Mouse (Mus musculus): Measurements from ENCODE around the gene Rps2. TPM values are rescaled to one million over a fixed set of nuclear protein-coding genes. Genes with fewer than 3 reads are reported as not detected.

The Rps2 gene
- polyA plus RNA-seq, 1 experiment = 685 TPM

DNA sequence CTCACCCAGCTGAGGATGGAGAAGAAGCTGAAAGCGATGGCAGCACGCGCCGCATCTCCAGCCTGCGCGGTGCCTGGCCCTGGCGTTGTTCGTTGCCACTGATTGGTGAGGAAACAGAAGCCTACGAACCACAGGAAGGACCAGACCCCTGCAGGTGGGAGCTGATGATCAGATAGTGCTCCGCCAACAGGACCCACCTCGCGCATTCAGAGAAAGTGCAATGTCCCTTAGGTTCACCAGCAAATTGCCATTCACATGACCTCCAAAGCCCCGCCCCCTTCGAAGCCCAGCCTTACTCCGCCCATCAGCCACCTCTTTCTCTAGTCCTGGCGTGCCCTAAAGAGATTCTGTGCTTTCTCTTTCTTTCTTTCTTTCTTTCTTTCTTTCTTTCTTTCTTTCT lies 31.4 kb upstream of the Rps2 start:
- TF ChIP-seq POLR2A (IDR thresholded peaks at IDR 0.05; ENCODE audit: borderline replicate concordance, low read depth, low read length) (no peak), CTCF (IDR thresholded peaks at IDR 0.05; ENCODE audit: low read depth, low read length) (no peak)
- no peak overlapping the region for H3K4me3 ChIP-seq (ENCODE audit: insufficient read depth, low read length)

GRCm38 (mm10) chr17:24687146-24687595 lies 30.7 kb upstream of the Rps2 start:
- Histone ChIP-seq H3K4me1 (ENCODE audit: control insufficient read depth, insufficient read depth, low read length) (peaks cover 19% of the 10 kb centered on the region), H3K4me3 (ENCODE audit: insufficient read depth, low read length) (peak overlapping the region; percentile 69), H3K27ac (ENCODE audit: insufficient read depth, low read depth, low read length) (no peak overlapping the region)
- no peak for TF ChIP-seq CTCF (IDR thresholded peaks at IDR 0.05; ENCODE audit: low read depth, low read length)
- TF ChIP-seq POLR2A (IDR thresholded peaks at IDR 0.05; ENCODE audit: borderline replicate concordance, low read depth, low read length) = no peak

More for the DNA sequence above, 31.4 kb upstream of the Rps2 start:
- Histone ChIP-seq H3K27ac (ENCODE audit: insufficient read depth, low read depth, low read length) (no peak overlapping the region), H3K4me1 (ENCODE audit: control insufficient read depth, insufficient read depth, low read length) (peaks cover 13% of the 10 kb centered on the region)

GRCm38 (mm10) chr17:24687599-24687998 lies 30.3 kb upstream of the Rps2 start:
- peaks cover 21% of the 10 kb centered on the region for H3K4me1 ChIP-seq (ENCODE audit: control insufficient read depth, insufficient read depth, low read length)
- H3K4me3 ChIP-seq (ENCODE audit: insufficient read depth, low read length) = peak overlapping the region; percentile 69
- H3K27ac ChIP-seq (ENCODE audit: insufficient read depth, low read depth, low read length) = no peak overlapping the region
- no peak for TF ChIP-seq CTCF (IDR thresholded peaks at IDR 0.05; ENCODE audit: low read depth, low read length)
- TF ChIP-seq POLR2A (IDR thresholded peaks at IDR 0.05; ENCODE audit: borderline replicate concordance, low read depth, low read length) = no peak

GRCm38 (mm10) chr17:24689251-24690081 lies 28.4 kb upstream of the Rps2 start, which contains the start of gene Syngr3:
Gene Syngr3 (minus strand): TSS chr17:24689955.
- H3K27ac ChIP-seq (ENCODE audit: insufficient read depth, low read depth, low read length) = no peak within 1 kb of the TSS

DNA sequence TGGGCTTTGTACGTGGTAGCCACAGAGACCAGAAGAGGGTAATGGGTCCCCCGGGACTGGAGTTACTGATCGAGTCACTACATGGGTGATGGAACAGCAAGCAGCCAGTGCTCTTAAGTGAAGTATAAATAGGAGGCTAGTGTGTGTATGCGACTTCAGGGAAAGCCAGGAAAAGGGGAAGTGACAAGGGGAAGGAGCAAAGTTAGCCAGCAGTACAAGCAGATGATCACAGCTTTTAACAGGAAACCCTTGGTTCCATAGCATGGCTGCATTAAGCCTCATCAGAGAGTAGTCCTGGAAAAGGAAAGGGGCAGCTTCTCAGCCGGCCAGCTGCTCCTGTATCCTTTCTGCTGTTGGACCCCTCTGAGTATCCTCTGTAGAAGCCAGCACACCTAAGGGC lies 25.5 kb upstream of the Rps2 start:
- Histone ChIP-seq H3K27ac (ENCODE audit: insufficient read depth, low read depth, low read length) (peak overlapping the region; percentile 43), H3K4me3 (ENCODE audit: insufficient read depth, low read length) (no peak overlapping the region), H3K4me1 (ENCODE audit: control insufficient read depth, insufficient read depth, low read length) (peaks cover 43% of the 10 kb centered on the region)
- no peak for TF ChIP-seq CTCF (IDR thresholded peaks at IDR 0.05; ENCODE audit: low read depth, low read length)
- TF ChIP-seq POLR2A (IDR thresholded peaks at IDR 0.05; ENCODE audit: borderline replicate concordance, low read depth, low read length) = no peak

More at GRCm38 (mm10) chr17:24689251-24690081, 28.4 kb upstream of the Rps2 start, which contains the start of gene Syngr3:
- H3K4me1 ChIP-seq (ENCODE audit: control insufficient read depth, insufficient read depth, low read length) = peaks cover 35% of the 10 kb centered on the region
- TF ChIP-seq POLR2A (IDR thresholded peaks at IDR 0.05; ENCODE audit: borderline replicate concordance, low read depth, low read length) = no peak
- no peak for TF ChIP-seq CTCF (IDR thresholded peaks at IDR 0.05; ENCODE audit: low read depth, low read length)
- no peak within 1 kb of the TSS; the same call in 1 of the 2 replicates for H3K4me3 ChIP-seq (ENCODE audit: insufficient read depth, low read length)

- Histone ChIP-seq H3K4me3 (ENCODE audit: insufficient read depth, low read length) (peak overlapping the region; percentile 98), H3K27ac (ENCODE audit: insufficient read depth, low read depth, low read length) (peak overlapping the region; percentile 52), H3K4me1 (ENCODE audit: control insufficient read depth, insufficient read depth, low read length) (peaks cover 36% of the 10 kb centered on the region)
- TF ChIP-seq CTCF (IDR thresholded peaks at IDR 0.05; ENCODE audit: low read depth, low read length) (no peak), POLR2A (IDR thresholded peaks at IDR 0.05; ENCODE audit: borderline replicate concordance, low read depth, low read length) (no peak)
Measured at GRCm38 (mm10) chr17:24695326-24696010, 22.4 kb upstream of the Rps2 start.

DNA sequence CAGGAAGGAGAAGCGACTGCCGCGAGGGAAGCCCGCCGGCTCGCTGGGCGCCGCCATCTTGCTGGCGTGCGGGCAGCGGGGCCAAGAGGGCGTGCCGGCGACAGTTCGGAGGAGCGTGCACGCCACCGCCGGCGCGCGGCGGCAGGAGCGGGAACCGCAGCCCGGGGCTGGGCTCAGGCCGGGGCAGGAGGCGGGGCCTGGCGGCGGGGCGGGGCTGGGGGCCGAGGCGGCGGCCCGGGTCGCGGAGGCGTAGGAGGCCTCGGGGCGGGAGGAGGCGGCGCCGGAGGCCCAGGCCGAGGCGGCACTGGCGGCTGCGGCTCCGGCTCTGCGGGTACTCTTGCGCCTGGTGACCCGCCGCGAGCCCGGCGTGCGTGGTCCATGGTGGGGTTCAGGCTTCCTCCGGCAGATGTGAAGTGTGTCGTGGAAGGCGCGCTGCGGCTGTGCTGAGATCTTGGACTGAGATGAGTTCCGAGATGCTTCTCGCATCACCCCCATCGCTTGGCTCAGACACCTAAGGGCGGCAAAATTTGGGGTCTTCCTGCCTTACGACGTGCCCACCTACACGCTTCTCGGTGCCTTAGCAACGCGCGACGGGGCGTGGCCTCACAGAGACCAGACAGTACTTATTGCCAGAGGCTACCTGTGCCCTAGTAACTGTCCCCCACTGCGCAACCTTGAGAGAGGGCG lies 21.8 kb upstream of the Rps2 start, which contains the start of the genes Gfer and Noxo1:
TSS of gene Gfer (minus strand) at position 146 of the 687 bp plus-strand sequence.
TSS of gene Noxo1 (plus strand) at position 224 of the 687 bp plus-strand sequence.
- no peak for TF ChIP-seq POLR2A (IDR thresholded peaks at IDR 0.05; ENCODE audit: borderline replicate concordance, low read depth, low read length)
- TF ChIP-seq CTCF (IDR thresholded peaks at IDR 0.05; ENCODE audit: low read depth, low read length) = no peak
- peak within 1 kb of the TSS; percentile 52 for H3K27ac ChIP-seq (ENCODE audit: insufficient read depth, low read depth, low read length)
- H3K4me3 ChIP-seq (ENCODE audit: insufficient read depth, low read length) = peak within 1 kb of the TSS; percentile 98
- H3K4me1 ChIP-seq (ENCODE audit: control insufficient read depth, insufficient read depth, low read length) = peaks cover 33% of the 10 kb centered on the region

DNA sequence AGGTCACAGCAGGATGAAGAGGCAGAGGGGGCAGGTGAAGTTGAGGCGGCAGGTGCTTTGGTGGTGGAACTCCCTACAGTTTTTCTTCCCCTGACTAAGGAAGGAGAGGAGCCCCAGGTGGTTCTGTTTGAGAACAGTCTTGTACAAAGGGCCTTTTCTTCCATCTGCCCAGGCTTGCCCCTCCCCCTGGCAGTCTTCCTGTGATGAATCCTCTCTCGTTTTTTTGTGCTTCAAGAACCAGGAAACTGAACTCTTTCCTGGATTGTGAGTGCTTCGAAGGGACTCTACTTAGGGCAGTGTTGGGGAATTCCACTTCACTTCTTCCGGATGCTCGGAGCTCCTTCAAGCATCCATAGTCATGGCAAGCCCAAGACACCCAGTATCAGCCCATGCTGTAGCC lies 19.9 kb upstream of the Rps2 start:
- Histone ChIP-seq H3K27ac (ENCODE audit: insufficient read depth, low read depth, low read length) (no peak overlapping the region), H3K4me3 (ENCODE audit: insufficient read depth, low read length) (no peak overlapping the region), H3K4me1 (ENCODE audit: control insufficient read depth, insufficient read depth, low read length) (peaks cover 17% of the 10 kb centered on the region)
- TF ChIP-seq CTCF (IDR thresholded peaks at IDR 0.05; ENCODE audit: low read depth, low read length) (no peak), POLR2A (IDR thresholded peaks at IDR 0.05; ENCODE audit: borderline replicate concordance, low read depth, low read length) (no peak)

DNA sequence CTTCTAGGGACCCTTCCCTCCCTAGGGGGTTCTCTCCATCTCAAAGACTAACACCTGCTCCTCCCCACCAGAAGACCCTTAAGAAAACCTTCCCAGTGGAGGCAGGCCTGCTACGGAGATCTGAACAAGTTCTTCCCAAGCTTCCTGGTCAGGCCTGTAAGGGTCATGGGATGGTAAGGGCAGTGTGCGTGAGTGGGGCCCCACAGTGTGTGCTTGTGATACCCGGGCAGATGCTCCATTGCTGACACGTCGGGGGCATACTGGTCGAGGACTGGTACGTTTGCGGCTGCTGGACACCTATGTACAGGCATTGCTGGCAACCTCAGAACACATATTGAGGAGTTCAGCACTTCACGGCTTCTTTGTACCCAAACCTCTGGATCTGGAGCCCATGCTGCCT lies 19.2 kb upstream of the Rps2 start:
- no peak overlapping the region for H3K27ac ChIP-seq (ENCODE audit: insufficient read depth, low read depth, low read length)
- H3K4me3 ChIP-seq (ENCODE audit: insufficient read depth, low read length) = no peak overlapping the region
- no peak for TF ChIP-seq POLR2A (IDR thresholded peaks at IDR 0.05; ENCODE audit: borderline replicate concordance, low read depth, low read length)
- TF ChIP-seq CTCF (IDR thresholded peaks at IDR 0.05; ENCODE audit: low read depth, low read length) = no peak
- H3K4me1 ChIP-seq (ENCODE audit: control insufficient read depth, insufficient read depth, low read length) = peaks cover 12% of the 10 kb centered on the region
